Comparison of ENCODE assay signal across 9 mouse cellular contexts in the genomic region with DNA sequence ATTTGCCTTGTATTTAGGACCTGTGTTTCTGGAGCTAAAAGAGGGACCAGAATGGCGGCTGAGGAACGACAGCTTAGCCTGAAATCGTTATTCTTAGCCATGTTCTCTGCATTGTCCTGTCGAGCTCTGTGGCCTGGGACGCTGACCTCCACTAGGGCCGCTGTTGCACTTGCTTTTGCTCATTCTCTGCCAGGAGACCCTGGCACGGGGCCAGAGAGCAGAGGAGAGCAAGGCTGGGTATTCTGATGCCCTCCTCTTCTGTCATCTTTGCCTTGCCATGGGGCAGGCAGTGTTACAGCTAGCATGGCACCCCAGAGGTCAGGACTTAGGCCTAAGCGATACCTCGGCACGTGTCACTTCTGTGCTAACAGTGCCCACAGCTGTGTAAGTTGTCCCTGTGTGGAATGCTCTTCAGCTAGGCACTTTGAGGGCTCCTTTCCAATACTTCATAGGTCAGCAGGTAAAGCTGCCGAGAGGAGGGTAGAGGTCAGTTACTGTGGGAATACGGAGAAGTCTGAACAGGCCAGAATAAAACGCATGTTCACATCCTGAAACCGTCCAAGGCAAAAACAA. TPM values are rescaled to one million over a fixed set of nuclear protein-coding genes. Genes with fewer than 3 reads are reported as not detected.
DNase-seq lines count a peak whose midpoint lies in the region.
"Had no signal": no experiment of that assay in that cellular context is flagged by ENCODE, and none has a peak within 500 bp of the region (broad histone marks: within the 10 kb centered on the region; RNA-seq: fewer than 3 reads in every experiment).

No protein-coding gene starts in this region.

- peak; percentile 34 to 42 for DNase-seq in heart, postnatal 14 days
- DNase-seq in heart, postnatal 25 days (ENCODE audit: low spot score) = no peak
- DNase-seq in right cerebral cortex, postnatal 4 days = peak; percentile 20
- DNase-seq in right cerebral cortex, adult 2 months (ENCODE audit: low spot score in 2 of 2) = no peak
- DNase-seq in kidney, adult 8-10 months = peak; percentile 44 to 59
- DNase-seq in lung, postnatal 4 days = peak; percentile 30 to 44
- no peak for DNase-seq in embryo, embryonic 11 days

- intact Hi-C loops in heart, postnatal 14 days (cut with DNase I) = loop anchor here (5.0 to 10.0 kb wide), 2 partner anchors 339 to 1366 kb away; no protein-coding TSS in a partner anchor
- intact Hi-C loops in heart, postnatal 25 days (cut with DNase I) = no loop called here

RNA-seq across cellular contexts. Expression of gene Poc1b, which starts 23.3 kb away (rescaled TPM):
- 1 to 10 TPM; 7.6 to 8.8 TPM for total RNA-seq in heart, postnatal 14 days (2021)
- total RNA-seq in heart, postnatal 25 days (2021) = 1 to 10 TPM; 5.3 to 6.4 TPM

RNA-seq across cellular contexts. Expression of gene Galnt4, which starts 24.4 kb away (rescaled TPM):
- 1 to 10 TPM; 4.0 to 4.2 TPM for total RNA-seq in heart, postnatal 14 days (2021)
- 1 to 10 TPM; 3.2 to 3.6 TPM for total RNA-seq in heart, postnatal 25 days (2021)

RNA-seq across cellular contexts. Expression of gene Phxr2, which starts 42.6 kb away (rescaled TPM):
- not detected for total RNA-seq in heart, postnatal 14 days (2021)
- not detected for total RNA-seq in heart, postnatal 25 days (2021)
- total RNA-seq: left cerebral cortex, adult 18-20 months; MEL had no signal

Comparison
In these comparisons a context has a peak if more than half of its experiments do, and no peak if none do; other contexts are left out.
1. DNase-seq: peak in heart, postnatal 14 days (2 of 2), right cerebral cortex, postnatal 4 days (single experiment), kidney, adult 8-10 months (2 of 2) and lung, postnatal 4 days (2 of 2); none in heart, postnatal 25 days (single experiment), right cerebral cortex, adult 2 months (0 of 2) and embryo, embryonic 11 days (single experiment).